Mouse (Mus musculus): ENCODE results near the gene Olfr1467. TPM values are rescaled to one million over a fixed set of nuclear protein-coding genes. Genes with fewer than 3 reads are reported as not detected.

The Olfr1467 gene
- not detected for total RNA-seq (2021)
- long read RNA-seq, experiment 1: 0 reads
- long read RNA-seq, experiment 2: 0 reads

DNA sequence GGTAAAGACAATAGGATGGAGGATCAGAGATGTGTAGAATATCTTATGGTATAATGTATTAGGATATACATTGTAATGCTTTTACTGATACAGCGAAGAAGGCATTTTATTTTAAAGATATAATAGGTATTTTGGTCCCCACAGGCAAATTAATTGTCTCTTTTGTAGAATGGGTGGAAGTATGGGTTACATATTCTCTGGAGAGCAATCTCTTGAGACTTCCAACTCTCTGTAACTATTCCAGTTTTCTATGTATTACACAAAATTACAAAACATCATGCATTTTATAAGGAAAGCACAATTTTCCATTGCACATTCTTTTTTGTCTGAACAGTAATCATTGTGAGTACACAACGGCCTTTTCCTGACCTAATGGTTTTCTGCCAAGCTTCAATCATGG, at the start of gene Olfr1467:
Gene Olfr1467 (plus strand): TSS at position 301 of the 400 bp plus-strand sequence.
- no peak for DNase-seq (ENCODE audit: low spot score in 2 of 2)

DNA sequence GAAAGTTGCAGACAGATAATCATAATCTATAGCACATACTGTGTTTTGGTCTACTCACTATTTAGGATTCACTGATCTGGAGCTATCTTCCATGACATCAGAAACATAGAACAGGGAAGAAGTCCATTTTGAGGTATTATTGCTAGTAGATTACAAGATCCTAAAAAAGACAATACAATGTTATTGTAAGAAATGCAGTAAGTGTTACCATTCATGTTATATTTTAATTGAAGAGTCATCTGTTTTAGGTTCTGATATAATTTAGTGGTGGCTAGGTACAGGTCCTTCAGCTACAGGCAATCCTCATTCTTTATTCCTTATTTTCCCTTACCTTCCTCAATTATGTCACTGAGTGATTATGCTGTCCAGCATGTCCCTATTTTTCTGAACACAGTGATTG, 46.6 kb upstream of the Olfr1467 start, which contains the start of gene Olfr1465:
Gene Olfr1465 (minus strand): TSS at position 101 of the 400 bp plus-strand sequence.
- no peak for DNase-seq (ENCODE audit: low spot score in 2 of 2)

DNA sequence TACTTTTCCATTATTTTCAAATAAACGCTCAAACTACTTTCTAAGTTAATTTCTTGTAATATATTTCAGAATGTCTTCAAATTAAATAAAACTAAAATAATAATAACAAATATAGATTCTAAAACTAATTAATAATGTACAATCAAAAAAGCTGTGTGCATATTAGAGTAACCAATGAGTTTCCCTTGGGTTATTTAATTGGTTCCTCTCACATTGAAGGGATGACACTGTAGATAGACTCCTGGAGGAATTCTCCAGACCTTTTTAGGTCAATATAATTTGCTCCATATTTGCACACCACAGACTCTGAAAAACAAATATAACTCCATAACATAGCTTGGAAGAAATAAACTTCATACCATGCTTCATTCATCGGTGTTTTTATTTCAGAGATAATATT, 23.5 kb upstream of the Olfr1467 start, which contains the start of gene Olfr1466:
Gene Olfr1466 (plus strand): TSS at position 301 of the 400 bp plus-strand sequence.
- no peak for DNase-seq (ENCODE audit: low spot score in 2 of 2)

DNA sequence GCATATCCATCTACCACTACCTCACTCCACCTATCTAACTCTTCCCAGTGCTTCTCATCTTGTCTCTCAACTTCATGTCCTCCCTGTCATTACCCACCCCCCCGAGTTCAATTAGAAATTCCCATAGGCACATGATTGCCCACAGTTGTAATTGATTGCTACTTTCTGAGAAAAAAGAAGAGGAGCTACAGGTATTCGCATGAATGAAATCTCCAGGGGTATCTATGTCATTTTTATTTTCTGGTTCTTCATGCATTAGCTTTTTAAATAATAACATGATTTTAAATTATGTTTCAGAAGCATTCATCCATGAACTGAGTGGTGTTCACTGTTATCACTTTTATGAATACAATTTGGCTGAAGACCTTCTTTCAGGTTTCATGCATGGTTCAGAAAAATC, 45.5 kb downstream of the Olfr1467 start, which contains the start of gene Olfr1469:
Gene Olfr1469 (plus strand): TSS at position 301 of the 400 bp plus-strand sequence.
- DNase-seq (ENCODE audit: low spot score in 2 of 2): no peak

Other genes with a start within 250 kb of the Olfr1467 start
- gene Olfr1459, start 212.7 kb upstream of the Olfr1467 start, total RNA-seq (2021): under 1 TPM; 0.03 TPM
- not detected for gene Olfr1461, start 199.2 kb upstream of the Olfr1467 start, total RNA-seq (2021)
- gene Olfr1462, start 176.5 kb upstream of the Olfr1467 start, total RNA-seq (2021): not detected
- gene Olfr1463, start 130.9 kb upstream of the Olfr1467 start, total RNA-seq (2021): not detected
- not detected for gene Olfr1465, start 46.7 kb upstream of the Olfr1467 start, total RNA-seq (2021)
- gene Olfr1466, start 23.4 kb upstream of the Olfr1467 start, total RNA-seq (2021): not detected
- not detected for gene Olfr1469, start 45.6 kb downstream of the Olfr1467 start, total RNA-seq (2021)
- not detected for gene Olfr1471, start 81.2 kb downstream of the Olfr1467 start, total RNA-seq (2021)
- not detected for gene Olfr1472, start 93.8 kb downstream of the Olfr1467 start, total RNA-seq (2021)
- not detected for gene Olfr1474, start 107.3 kb downstream of the Olfr1467 start, total RNA-seq (2021)
- gene Olfr1475, start 118.0 kb downstream of the Olfr1467 start, total RNA-seq (2021): not detected
- not detected for gene Olfr1477, start 138.3 kb downstream of the Olfr1467 start, total RNA-seq (2021)
- gene Olfr1480, start 165.7 kb downstream of the Olfr1467 start, total RNA-seq (2021): not detected
- not detected for gene Olfr1484, start 221.3 kb downstream of the Olfr1467 start, total RNA-seq (2021)